Mouse (Mus musculus): Measurements from ENCODE around the gene Gm281.
"Not testable (repeated sequence)": the region's sequence is repeated elsewhere in the genome, so short reads cannot be mapped to it uniquely, and the experiment has no call there.

Gm281 gene

GRCm38 (mm10) chr14:13914387-13915082 lies at the start of gene Gm281:
TSS of gene Gm281 (minus strand) at chr14:13914478.
- DNase-seq: no peak

- no peak for DNase-seq
These were observed 49.2 kb upstream of the Gm281 start for GRCm38 (mm10) chr14:13963527-13963926.

GRCm38 (mm10) chr14:13962476-13962875 lies 48.2 kb upstream of the Gm281 start:
- DNase-seq: no peak

GRCm38 (mm10) chr14:13961401-13962112 lies 47.3 kb upstream of the Gm281 start, which contains the start of the genes Atxn7 and Thoc7:
TSS of gene Atxn7 (plus strand) at chr14:13961440.
TSS of gene Thoc7 (minus strand) at chr14:13961852.
- DNase-seq: peak; percentile 66 to 71

- DNase-seq: peak; percentile 85 to 87
These were observed 46.4 kb upstream of the Gm281 start for GRCm38 (mm10) chr14:13960482-13961325.

GRCm38 (mm10) chr14:13960079-13960478 lies 45.8 kb upstream of the Gm281 start:
- DNase-seq: peak; percentile 64 to 66

GRCm38 (mm10) chr14:13952151-13952550 lies 37.9 kb upstream of the Gm281 start:
- DNase-seq: not testable (repeated sequence)

GRCm38 (mm10) chr14:13950401-13950800 lies 36.1 kb upstream of the Gm281 start:
- DNase-seq: peak; percentile 53 to 56

GRCm38 (mm10) chr14:13948345-13948744 lies 34.1 kb upstream of the Gm281 start:
- DNase-seq: no peak

GRCm38 (mm10) chr14:13944686-13945085 lies 30.4 kb upstream of the Gm281 start:
- no peak for DNase-seq

- no peak for DNase-seq
These were observed 19.7 kb upstream of the Gm281 start for GRCm38 (mm10) chr14:13934052-13934371.

- DNase-seq: no peak
These were observed 19.2 kb upstream of the Gm281 start for GRCm38 (mm10) chr14:13933290-13934051.

GRCm38 (mm10) chr14:13917630-13918029 lies 3.4 kb upstream of the Gm281 start:
- peak; percentile 84 to 89 for DNase-seq

- no peak for DNase-seq
These were observed 2.9 kb upstream of the Gm281 start for GRCm38 (mm10) chr14:13917208-13917607.

GRCm38 (mm10) chr14:13915207-13915606 lies 929 bp upstream of the Gm281 start:
- DNase-seq: no peak

GRCm38 (mm10) chr14:13910148-13910547 lies 4.1 kb downstream of the Gm281 start:
- DNase-seq: no peak

- no peak for DNase-seq
These were observed 7.1 kb downstream of the Gm281 start for GRCm38 (mm10) chr14:13907145-13907544.

- no peak for DNase-seq
These were observed 7.8 kb downstream of the Gm281 start for GRCm38 (mm10) chr14:13906461-13906860.

GRCm38 (mm10) chr14:13901611-13902067 lies 12.6 kb downstream of the Gm281 start:
- DNase-seq: peak; percentile 73 to 77

- DNase-seq: no peak
These were observed 19.1 kb downstream of the Gm281 start for GRCm38 (mm10) chr14:13895198-13895597.

- DNase-seq: no peak
These were observed 20.5 kb downstream of the Gm281 start for GRCm38 (mm10) chr14:13893748-13894147.

GRCm38 (mm10) chr14:13861416-13861815 lies 52.9 kb downstream of the Gm281 start:
- DNase-seq: no peak

All from cerebellum, postnatal 10 days (tissue).